Mouse (Mus musculus): ENCODE data around the gene Otop3. TPM values are rescaled to one million over a fixed set of nuclear protein-coding genes. Genes with fewer than 3 reads are reported as not detected.
A peak's percentile ranks its signal among the peaks of the same experiment; 100 is the strongest.

The Otop3 gene
- total and polyA plus RNA-seq, 2 experiments from 2014 or later: 0.48 to 0.98 TPM

DNA sequence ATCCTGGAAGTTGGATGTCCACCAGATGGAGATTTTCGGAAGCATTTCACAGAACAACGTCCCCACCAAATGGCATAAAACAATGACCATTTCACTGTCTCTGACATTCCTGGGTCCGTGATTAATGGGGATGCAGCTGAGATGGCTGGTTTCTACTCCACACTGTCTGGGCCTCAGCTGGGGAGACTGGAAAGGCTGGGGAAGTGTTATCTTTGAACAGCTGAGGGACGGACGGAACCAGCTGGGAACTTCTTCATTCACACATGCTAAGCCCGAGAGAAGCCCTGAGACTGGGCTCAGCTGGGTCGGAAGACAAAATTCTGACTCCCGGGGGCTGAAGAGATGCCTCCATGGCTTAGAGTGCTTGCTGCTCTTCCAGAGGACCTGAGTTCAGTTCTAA is 36.8 kb downstream of the Otop3 start:
- TF ChIP-seq CTCF (IDR thresholded peaks at IDR 0.05; ENCODE audit: low read depth): no peak
- Histone ChIP-seq H3K4me1 (ENCODE audit: insufficient read depth) (peaks cover 6% of the 10 kb centered on the region), H3K27me3 (ENCODE audit: insufficient read depth, low read length) (no peaks in the 10 kb centered on the region), H3K27ac (ENCODE audit: low read depth, low read length) (no peak overlapping the region), H3K4me2 (ENCODE audit: low read depth) (no peak overlapping the region), H3K36me3 (ENCODE audit: insufficient read depth) (no peaks in the 10 kb centered on the region), H3K4me3 (ENCODE audit: low read depth, low read length) (no peak overlapping the region), H3K9me3 (ENCODE audit: low read length) (no peaks in the 10 kb centered on the region), H3K9ac (no peak overlapping the region)
- no peak for ATAC-seq
- no peak for DNase-seq
- 77% methylated on average over 8 of the region's 8 CpGs for WGBS

DNA sequence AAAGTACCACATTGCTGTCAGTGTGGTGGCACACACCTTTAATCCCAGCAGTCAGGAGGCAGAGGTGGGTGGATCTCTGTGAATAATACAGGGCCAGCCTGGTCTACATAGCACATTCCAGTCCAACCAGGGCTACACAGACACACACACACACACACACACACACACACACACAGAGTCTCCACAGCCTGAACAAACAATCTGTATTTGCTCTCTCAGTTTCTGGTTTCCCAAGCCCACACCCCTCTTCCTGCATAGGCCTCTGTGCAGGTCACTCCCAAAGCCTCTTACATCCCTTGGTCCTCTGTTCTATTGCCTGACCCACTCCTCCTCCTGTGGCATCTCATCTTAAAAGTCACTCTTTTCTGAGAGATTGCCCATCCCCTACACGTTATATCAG is 37.5 kb downstream of the Otop3 start:
- Histone ChIP-seq H3K27me3 (ENCODE audit: insufficient read depth, low read length) (no peaks in the 10 kb centered on the region), H3K4me2 (ENCODE audit: low read depth) (no peak overlapping the region), H3K27ac (ENCODE audit: low read depth, low read length) (no peak overlapping the region), H3K36me3 (ENCODE audit: insufficient read depth) (no peaks in the 10 kb centered on the region), H3K9me3 (ENCODE audit: low read length) (no peaks in the 10 kb centered on the region), H3K9ac (no peak overlapping the region), H3K4me3 (ENCODE audit: low read depth, low read length) (no peak overlapping the region), H3K4me1 (ENCODE audit: insufficient read depth) (peaks cover 6% of the 10 kb centered on the region)
- WGBS: 60% methylated on average over 1 of the region's 1 CpGs
- no peak for TF ChIP-seq CTCF (IDR thresholded peaks at IDR 0.05; ENCODE audit: low read depth)
- DNase-seq (no peak), ATAC-seq (no peak)

DNA sequence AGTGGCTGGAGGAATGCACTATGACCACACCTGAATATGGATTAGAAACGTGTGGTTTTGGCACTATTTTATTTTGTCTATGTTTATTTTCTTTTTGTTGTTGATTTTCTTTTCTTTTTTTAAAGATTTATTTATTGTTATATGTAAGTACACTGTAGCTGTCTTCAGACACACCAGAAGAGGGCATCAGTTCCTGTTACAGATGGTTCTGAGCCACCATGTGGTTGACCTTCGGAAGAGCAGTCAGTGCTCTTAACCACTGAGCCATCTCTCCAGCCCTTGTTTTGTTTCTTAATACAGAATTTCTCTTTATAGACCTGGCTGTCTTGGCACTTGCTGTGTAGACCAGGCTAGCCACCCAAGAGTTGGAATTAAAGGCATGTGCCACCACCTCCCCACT is 38.2 kb downstream of the Otop3 start:
- Histone ChIP-seq H3K27me3 (ENCODE audit: insufficient read depth, low read length) (no peaks in the 10 kb centered on the region), H3K27ac (ENCODE audit: low read depth, low read length) (no peak overlapping the region), H3K36me3 (ENCODE audit: insufficient read depth) (no peaks in the 10 kb centered on the region), H3K4me2 (ENCODE audit: low read depth) (no peak overlapping the region), H3K9ac (no peak overlapping the region), H3K4me1 (ENCODE audit: insufficient read depth) (peaks cover 6% of the 10 kb centered on the region), H3K9me3 (ENCODE audit: low read length) (no peaks in the 10 kb centered on the region), H3K4me3 (ENCODE audit: low read depth, low read length) (no peak overlapping the region)
- 54% methylated on average over 2 of the region's 2 CpGs for WGBS
- TF ChIP-seq CTCF (IDR thresholded peaks at IDR 0.05; ENCODE audit: low read depth): no peak
- ATAC-seq: no peak
- no peak for DNase-seq

DNA sequence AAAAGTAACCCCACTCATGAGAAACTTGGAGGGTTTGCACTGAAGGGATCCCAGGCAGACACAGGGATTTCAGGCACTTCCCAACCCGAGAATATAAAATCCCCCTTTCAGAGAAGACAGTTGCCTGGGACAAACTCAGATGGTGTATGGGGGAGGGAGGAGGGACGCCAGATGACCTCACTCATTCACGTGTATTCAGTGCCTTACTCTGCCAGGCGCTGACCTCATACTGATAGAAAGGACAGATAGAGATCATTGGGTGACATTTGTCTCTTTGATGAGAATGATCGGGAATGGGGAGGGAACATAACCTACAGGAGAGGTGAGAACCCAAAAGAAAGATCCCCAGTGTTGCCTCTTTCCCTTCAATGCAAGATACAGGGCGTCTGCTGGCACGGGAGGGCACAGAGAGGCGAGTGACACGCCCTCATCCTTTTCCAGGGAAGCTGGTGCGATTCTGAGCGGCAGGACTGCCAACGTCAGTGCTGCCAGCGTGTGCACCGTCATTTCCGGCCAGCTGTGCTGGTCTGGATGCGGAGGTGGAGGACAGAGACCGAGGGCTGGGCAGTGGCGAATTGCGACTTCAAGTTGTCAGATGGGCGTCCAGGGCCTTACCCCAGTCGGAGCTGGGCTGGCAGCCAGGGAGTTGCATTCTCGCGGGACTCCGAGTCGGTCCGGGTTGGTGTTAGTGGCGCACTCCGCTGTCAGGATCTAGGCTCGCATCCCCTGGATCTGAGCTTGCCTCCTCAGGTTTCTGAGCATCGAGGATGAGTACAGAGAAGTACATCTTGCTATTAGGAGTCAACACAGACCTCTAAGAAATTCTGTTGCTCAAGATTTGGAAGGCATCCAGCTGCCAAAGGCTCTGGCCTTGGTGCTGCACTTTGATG is 39.5 kb downstream of the Otop3 start:
- peak; percentile 26 for TF ChIP-seq CTCF (IDR thresholded peaks at IDR 0.05; ENCODE audit: low read depth)
- Histone ChIP-seq H3K36me3 (ENCODE audit: insufficient read depth) (no peaks in the 10 kb centered on the region), H3K4me1 (ENCODE audit: insufficient read depth) (peaks cover 6% of the 10 kb centered on the region), H3K27ac (ENCODE audit: low read depth, low read length) (peak overlapping the region; percentile 57), H3K9me3 (ENCODE audit: low read length) (no peaks in the 10 kb centered on the region), H3K9ac (peak overlapping the region; percentile 72), H3K27me3 (ENCODE audit: insufficient read depth, low read length) (no peaks in the 10 kb centered on the region), H3K4me2 (ENCODE audit: low read depth) (peak overlapping the region; percentile 75), H3K4me3 (ENCODE audit: low read depth, low read length) (peak overlapping the region; percentile 39)
- DNase-seq (peak; percentile 85), ATAC-seq (peak; percentile 92)
- WGBS: 1% methylated on average over 30 of the region's 30 CpGs

DNA sequence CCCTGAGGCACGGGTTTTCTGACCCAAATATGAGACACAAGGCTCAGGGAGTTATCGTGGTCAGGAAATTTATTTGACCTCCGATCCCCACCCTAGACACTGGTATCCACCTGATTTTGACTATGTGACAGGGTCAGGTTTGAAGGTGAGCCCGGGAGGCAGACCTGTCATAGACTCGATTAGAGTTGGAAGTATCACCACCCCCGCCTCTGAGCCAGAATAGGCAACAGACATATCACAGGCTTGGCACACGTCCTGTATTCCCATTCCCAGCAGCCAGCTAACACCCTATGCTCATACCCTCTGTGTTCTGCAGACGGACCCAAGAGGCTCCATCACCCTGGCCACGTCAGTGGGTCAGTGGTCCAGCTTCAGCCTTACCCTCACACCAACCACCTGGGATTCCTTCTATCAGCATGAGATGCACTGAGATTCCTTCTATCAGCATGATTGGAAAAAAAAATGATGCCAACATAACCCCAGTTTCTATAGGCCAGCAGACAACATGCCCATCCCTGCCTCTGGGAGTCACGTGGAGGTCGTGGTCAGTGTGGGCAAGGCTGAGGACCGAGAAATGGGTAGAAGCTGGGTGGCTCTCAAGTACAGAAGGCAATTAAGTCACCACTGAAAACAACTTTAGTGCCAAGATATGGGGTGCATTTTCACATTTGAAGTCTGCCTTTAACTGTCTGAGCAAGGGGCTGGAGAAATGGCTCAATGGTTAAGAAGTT is 40.3 kb downstream of the Otop3 start:
- Histone ChIP-seq H3K27ac (ENCODE audit: low read depth, low read length) (peak overlapping the region; percentile 57), H3K9ac (peak overlapping the region; percentile 72), H3K27me3 (ENCODE audit: insufficient read depth, low read length) (no peaks in the 10 kb centered on the region), H3K36me3 (ENCODE audit: insufficient read depth) (no peaks in the 10 kb centered on the region), H3K4me1 (ENCODE audit: insufficient read depth) (peaks cover 6% of the 10 kb centered on the region), H3K4me3 (ENCODE audit: low read depth, low read length) (peak overlapping the region; percentile 39), H3K9me3 (ENCODE audit: low read length) (no peaks in the 10 kb centered on the region), H3K4me2 (ENCODE audit: low read depth) (peak overlapping the region; percentile 75)
- TF ChIP-seq CTCF (IDR thresholded peaks at IDR 0.05; ENCODE audit: low read depth): no peak
- ATAC-seq: 0 out of 2 replicates have a peak, but pooled peaks have one; percentile 12
- 58% methylated on average over 12 of the region's 12 CpGs for WGBS
- no peak for DNase-seq

DNA sequence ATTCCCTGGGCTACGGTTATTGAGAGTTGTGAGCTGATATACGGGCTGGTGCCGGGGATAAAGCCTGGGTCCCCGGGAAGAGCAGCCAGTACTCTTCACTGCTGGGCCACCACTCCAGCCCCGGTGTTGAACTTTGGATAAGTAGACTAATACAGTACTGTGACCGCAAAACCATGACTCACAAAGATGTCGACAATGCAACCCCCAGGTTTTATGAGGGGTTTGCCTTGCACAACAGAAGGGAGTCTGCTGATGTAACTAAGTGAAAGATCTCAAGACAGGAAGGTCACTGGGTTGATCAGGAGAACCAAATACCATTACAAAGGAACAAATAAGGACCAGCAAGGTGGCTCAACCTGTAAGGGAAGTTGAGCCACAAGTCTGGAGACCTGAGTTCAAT is 42.2 kb downstream of the Otop3 start:
- Histone ChIP-seq H3K4me1 (ENCODE audit: insufficient read depth) (peaks cover 6% of the 10 kb centered on the region), H3K4me3 (ENCODE audit: low read depth, low read length) (no peak overlapping the region), H3K4me2 (ENCODE audit: low read depth) (no peak overlapping the region), H3K27ac (ENCODE audit: low read depth, low read length) (no peak overlapping the region), H3K27me3 (ENCODE audit: insufficient read depth, low read length) (no peaks in the 10 kb centered on the region), H3K36me3 (ENCODE audit: insufficient read depth) (no peaks in the 10 kb centered on the region), H3K9me3 (ENCODE audit: low read length) (no peaks in the 10 kb centered on the region), H3K9ac (no peak overlapping the region)
- 71% methylated on average over 7 of the region's 7 CpGs for WGBS
- no peak for TF ChIP-seq CTCF (IDR thresholded peaks at IDR 0.05; ENCODE audit: low read depth)
- ATAC-seq (no peak), DNase-seq (no peak)

DNA sequence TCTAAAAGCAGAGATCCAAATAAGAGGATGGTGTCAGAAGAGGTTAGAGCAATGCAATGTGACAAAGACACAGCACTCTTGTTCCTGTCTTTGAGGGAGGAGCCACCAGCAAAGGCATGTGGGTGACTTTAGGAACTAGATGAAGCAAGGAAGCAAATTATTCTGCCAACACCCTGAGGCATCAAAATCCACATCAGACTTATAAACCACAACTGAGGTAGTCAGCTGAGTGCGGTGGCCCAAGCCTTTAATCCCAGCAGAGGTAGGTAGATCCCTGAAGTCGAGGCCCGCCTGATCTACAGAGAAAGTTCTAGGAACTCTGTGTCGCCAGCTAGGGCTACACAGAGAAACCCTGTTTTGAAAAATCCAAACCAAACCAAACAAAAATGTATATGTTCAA is 42.7 kb downstream of the Otop3 start:
- no peak for ATAC-seq
- no peak for TF ChIP-seq CTCF (IDR thresholded peaks at IDR 0.05; ENCODE audit: low read depth)
- Histone ChIP-seq H3K9ac (no peak overlapping the region), H3K27me3 (ENCODE audit: insufficient read depth, low read length) (no peaks in the 10 kb centered on the region), H3K4me1 (ENCODE audit: insufficient read depth) (peaks cover 6% of the 10 kb centered on the region), H3K9me3 (ENCODE audit: low read length) (no peaks in the 10 kb centered on the region), H3K4me2 (ENCODE audit: low read depth) (no peak overlapping the region), H3K36me3 (ENCODE audit: insufficient read depth) (no peaks in the 10 kb centered on the region), H3K4me3 (ENCODE audit: low read depth, low read length) (no peak overlapping the region), H3K27ac (ENCODE audit: low read depth, low read length) (no peak overlapping the region)
- WGBS: 92% methylated on average over 4 of the region's 4 CpGs
- no peak for DNase-seq

All from forebrain, postnatal 0 days (tissue).